Mouse (Mus musculus) brain, embryonic 14.5 days (tissue): Measurements from ENCODE around the gene Stk11ip.

Experiments used
- CTCF ChIP-seq: fragments of 200-500 bp; IDR thresholded peaks from 2 replicates; pipeline ENCODE4 v1.5.1; 2012; ENCODE audit warnings: inconsistent platforms, mild to moderate bottlenecking, moderate library complexity, borderline replicate concordance; ENCODE audit not compliant: insufficient read depth, insufficient read length; ENCODE audit errors: extremely low read depth
- POLR2A ChIP-seq: fragments of 200-500 bp; IDR thresholded peaks from 2 replicates; pipeline ENCODE4 v1.6.1; 2012; ENCODE audit warnings: mild to moderate bottlenecking, inconsistent platforms, borderline replicate concordance; ENCODE audit not compliant: poor library complexity, insufficient read depth, insufficient read length, severe bottlenecking; ENCODE audit errors: extremely low read depth

DNA sequence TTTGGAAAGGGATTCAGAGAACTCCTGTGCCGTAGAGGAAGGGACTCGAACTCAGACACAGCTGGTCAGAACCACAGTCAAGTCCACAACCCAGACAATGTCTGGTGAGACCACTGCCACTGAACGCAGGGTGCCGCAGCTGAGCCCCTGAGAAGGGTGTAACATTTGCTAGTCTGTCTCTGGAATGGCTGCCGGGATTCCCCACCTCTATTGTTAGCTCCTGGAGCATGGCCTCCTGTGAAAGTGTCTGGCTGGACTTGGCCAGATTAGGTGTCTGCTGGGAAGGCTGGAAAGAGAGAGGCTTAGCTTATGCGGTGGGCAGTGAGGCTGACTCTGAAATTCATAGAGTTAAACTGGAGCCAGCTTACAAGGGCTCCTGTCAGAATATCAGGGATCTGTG lies 49.1 kb downstream of the Stk11ip start:
- TF ChIP-seq POLR2A (no peak), CTCF (no peak)
